Mouse (Mus musculus) forebrain, postnatal 0 days (tissue): ENCODE measurements at regions not wholly inside any gene's neighbourhood (a gene's known extent, or its start where the extent isn't known, plus 50 kb on each side); places are given as distances from the start of the nearest gene placed in this dataset.
A peak's percentile ranks its signal among the peaks of the same experiment; 100 is the strongest.

Experiments used
- ATAC-seq: fragments of 200-750 bp; cut with Nextera tagmentation; 2 replicates; pipeline ENCODE4 v1.8.0; 2017; ENCODE audit warnings: mild to moderate bottlenecking, moderate library complexity
- DNase-seq: peaks from one replicate; pipeline ENCODE4 v3.0.0-alpha.2; 2015
- H3K27ac ChIP-seq: fragments of 300-500 bp; sonication (generic); 2 replicates; pipeline ENCODE4 v1.5.1; 2014; ENCODE audit warnings: low read depth, mild to moderate bottlenecking, antibody characterized with exemption, low read length, moderate library complexity, mixed read lengths
- H3K27me3 ChIP-seq: fragments of 300-500 bp; sonication (generic); 2 replicates; pipeline ENCODE4 v1.6.1; 2014; ENCODE audit warnings: mild to moderate bottlenecking, low read length, mixed read lengths; ENCODE audit not compliant: insufficient read depth
- H3K36me3 ChIP-seq: fragments of 300-500 bp; sonication (generic); 2 replicates; pipeline ENCODE4 v1.6.1; 2014; ENCODE audit warnings: mild to moderate bottlenecking, moderate library complexity; ENCODE audit not compliant: insufficient read depth
- H3K4me1 ChIP-seq: fragments of 300-500 bp; sonication (generic); 2 replicates; pipeline ENCODE4 v1.6.1; 2014; ENCODE audit warnings: antibody characterized with exemption; ENCODE audit not compliant: insufficient read depth
- H3K4me2 ChIP-seq: fragments of 300-500 bp; sonication (generic); 2 replicates; pipeline ENCODE4 v1.6.1; 2014; ENCODE audit warnings: low read depth, mild to moderate bottlenecking, moderate library complexity
- H3K4me3 ChIP-seq: fragments of 300-500 bp; sonication (generic); 2 replicates; pipeline ENCODE4 v1.5.1; 2014; ENCODE audit warnings: low read depth, low read length, mixed read lengths
- H3K9ac ChIP-seq: fragments of 300-500 bp; sonication (generic); 2 replicates; pipeline ENCODE4 v1.6.1; 2014; ENCODE audit warnings: mild to moderate bottlenecking
- H3K9me3 ChIP-seq: fragments of 300-500 bp; sonication (generic); 2 replicates; pipeline ENCODE4 v1.6.1; 2016; ENCODE audit warnings: low read length
- CTCF ChIP-seq: sonication (generic); IDR thresholded peaks from 2 replicates; pipeline ENCODE4 v1.5.1; 2016; ENCODE audit warnings: antibody characterized with exemption, control low read depth, low read depth
- WGBS: fragments of 180-500 bp; shearing (Covaris S2); extraction: QIAGEN DNeasy Blood & Tissue Kit; methylation state at CpG from one replicate; pipeline ENCODE4 v1.1.7; 2014; 5-methylcytosine and 5-hydroxymethylcytosine counted together

DNA sequence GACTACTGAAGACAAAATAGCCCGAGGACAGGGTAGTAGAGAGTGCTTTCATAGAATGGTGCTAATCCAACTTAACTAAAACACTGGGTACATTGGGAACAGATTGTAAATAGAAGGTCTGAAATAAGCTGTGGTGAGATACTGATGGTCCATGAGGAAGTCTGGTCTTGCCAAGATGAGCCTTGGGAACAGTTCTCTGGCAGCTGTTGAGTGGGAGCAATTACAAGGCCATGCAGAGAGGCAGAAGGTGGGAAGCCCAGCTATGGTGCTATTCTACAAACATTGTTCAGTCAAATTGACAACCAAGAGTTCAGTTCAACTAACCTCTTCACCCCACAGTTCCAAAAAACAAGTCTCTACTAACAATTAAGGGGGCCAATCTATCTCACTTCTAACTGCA lies 92.5 kb upstream of the Tenm4 start:
- no peaks in the 10 kb centered on the region for H3K27me3 ChIP-seq
- H3K9ac ChIP-seq: no peak overlapping the region
- no peaks in the 10 kb centered on the region for H3K4me1 ChIP-seq
- H3K36me3 ChIP-seq: no peaks in the 10 kb centered on the region
- H3K27ac ChIP-seq: no peak overlapping the region
- no peak overlapping the region for H3K4me2 ChIP-seq
- 89% methylated on average over 1 of the region's 1 CpGs for WGBS
- ATAC-seq (no peak), DNase-seq (no peak)
- TF ChIP-seq CTCF: no peak
- no peaks in the 10 kb centered on the region for H3K9me3 ChIP-seq
- no peak overlapping the region for H3K4me3 ChIP-seq

DNA sequence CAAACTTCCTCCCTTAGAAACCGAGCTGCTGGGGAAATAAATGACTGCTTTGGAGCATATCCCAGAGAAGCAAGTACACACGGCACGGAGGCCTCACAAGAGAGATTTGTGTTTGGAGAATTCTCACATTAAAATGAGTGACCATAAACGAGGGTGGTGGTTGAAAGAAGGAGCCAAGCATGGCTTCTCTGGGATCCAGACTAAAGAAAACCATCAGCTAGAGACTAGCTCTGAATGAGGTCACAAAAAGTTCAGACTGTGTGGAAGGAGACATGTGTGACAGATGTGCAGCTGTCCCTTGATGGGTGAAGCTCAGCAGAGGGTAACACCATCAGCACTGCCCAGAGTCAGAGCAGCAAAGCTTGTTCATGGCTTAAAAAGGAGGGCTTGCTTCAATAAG lies 89.4 kb upstream of the Tenm4 start:
- Histone ChIP-seq H3K4me1 (no peaks in the 10 kb centered on the region), H3K9me3 (no peaks in the 10 kb centered on the region), H3K9ac (no peak overlapping the region), H3K4me3 (no peak overlapping the region), H3K4me2 (no peak overlapping the region), H3K27me3 (no peaks in the 10 kb centered on the region), H3K36me3 (no peaks in the 10 kb centered on the region), H3K27ac (no peak overlapping the region)
- ATAC-seq (no peak), DNase-seq (no peak)
- 45% methylated on average over 4 of the region's 4 CpGs for WGBS
- TF ChIP-seq CTCF: no peak

DNA sequence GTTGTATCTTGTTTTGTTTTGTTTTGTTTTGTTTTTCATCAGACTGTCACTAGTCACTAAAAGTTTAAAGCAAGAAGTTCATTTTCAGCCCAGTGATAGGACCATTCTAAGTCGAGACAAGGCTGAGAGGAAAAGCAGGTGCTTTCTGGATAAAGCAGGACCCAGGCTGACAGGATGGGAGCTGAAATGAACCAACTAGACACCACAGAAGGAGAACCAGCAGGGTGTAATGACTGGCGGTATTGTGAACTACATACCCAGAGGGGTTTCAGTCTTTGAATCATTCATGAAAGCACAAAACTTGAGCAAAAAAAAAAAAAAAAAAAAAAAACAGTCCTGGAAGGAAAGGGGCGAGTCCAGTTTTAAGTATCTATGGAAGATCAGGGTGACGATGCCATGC lies 75.9 kb upstream of the Tenm4 start:
- no peak overlapping the region for H3K9ac ChIP-seq
- H3K27me3 ChIP-seq: no peaks in the 10 kb centered on the region
- H3K4me2 ChIP-seq: no peak overlapping the region
- H3K4me1 ChIP-seq: 0 out of 2 replicates have a peak, but pooled peaks cover 5% of the 10 kb centered on the region
- no peak for TF ChIP-seq CTCF
- H3K27ac ChIP-seq: no peak overlapping the region
- ATAC-seq (peak; percentile 62), DNase-seq (no peak)
- no peak overlapping the region for H3K4me3 ChIP-seq
- H3K36me3 ChIP-seq: no peaks in the 10 kb centered on the region
- no peaks in the 10 kb centered on the region for H3K9me3 ChIP-seq
- 52% methylated on average over 4 of the region's 4 CpGs for WGBS

DNA sequence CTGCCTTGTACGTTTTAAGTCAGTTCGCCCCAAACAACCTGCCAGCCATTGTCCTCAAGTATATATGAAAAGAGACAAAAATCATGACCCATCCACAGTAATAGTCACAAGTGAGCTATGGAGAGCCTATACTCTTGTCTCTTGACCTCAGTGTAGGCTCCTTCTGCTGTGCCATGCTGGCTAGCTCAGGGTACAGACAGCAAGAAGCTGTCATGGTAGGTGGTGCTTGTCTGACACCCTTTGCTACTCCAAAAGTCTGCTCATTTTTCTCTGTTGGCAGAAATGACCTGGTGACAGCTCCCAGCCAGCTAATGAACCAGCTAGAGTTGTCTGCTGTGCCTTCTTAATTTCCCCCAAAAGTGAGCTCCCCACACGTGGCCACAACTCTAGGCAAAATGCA lies 75.3 kb upstream of the Tenm4 start:
- no peak for TF ChIP-seq CTCF
- H3K4me1 ChIP-seq: 0 out of 2 replicates have a peak, but pooled peaks cover 5% of the 10 kb centered on the region
- H3K9me3 ChIP-seq: no peaks in the 10 kb centered on the region
- no peak overlapping the region for H3K27ac ChIP-seq
- WGBS: 71% methylated on average over 3 of the region's 3 CpGs
- ATAC-seq (peak; percentile 65), DNase-seq (no peak)
- H3K36me3 ChIP-seq: no peaks in the 10 kb centered on the region
- H3K9ac ChIP-seq: no peak overlapping the region
- H3K27me3 ChIP-seq: no peaks in the 10 kb centered on the region
- H3K4me2 ChIP-seq: no peak overlapping the region
- no peak overlapping the region for H3K4me3 ChIP-seq

DNA sequence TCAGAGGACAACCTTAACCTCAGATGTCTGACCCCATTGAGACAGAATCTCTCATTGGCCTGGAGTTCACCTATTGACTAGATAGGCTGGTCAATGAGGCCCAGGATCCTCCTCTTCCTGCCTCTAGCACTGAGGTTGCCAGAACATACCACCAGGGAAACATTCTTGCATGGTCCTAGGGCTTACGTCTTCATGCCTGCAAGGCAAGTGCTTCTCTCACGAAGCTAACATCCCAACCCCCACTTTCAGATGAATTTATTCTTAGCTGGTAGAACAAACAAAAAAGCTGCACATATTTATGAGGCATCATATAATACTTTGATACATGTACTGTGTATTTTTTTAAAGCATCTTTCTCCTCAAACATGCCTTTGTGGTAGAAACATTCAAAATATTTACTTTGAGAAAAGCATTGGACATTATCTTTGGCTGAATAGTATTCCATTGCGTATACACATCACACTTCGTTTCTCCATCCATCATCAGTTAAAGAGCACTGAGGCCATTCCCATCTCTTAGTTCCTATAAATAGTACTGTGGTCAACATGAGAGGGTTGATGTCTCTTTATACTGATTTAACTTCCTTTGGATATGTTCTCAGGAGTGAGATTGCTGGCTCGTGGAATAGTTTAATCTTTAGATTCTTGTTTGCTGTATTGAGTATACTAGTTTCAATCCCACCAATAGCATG lies 72.2 kb upstream of the Tenm4 start:
- WGBS: 90% methylated on average over 5 of the region's 5 CpGs
- no peak overlapping the region for H3K4me3 ChIP-seq
- DNase-seq (no peak), ATAC-seq (no peak)
- no peaks in the 10 kb centered on the region for H3K9me3 ChIP-seq
- 0 out of 2 replicates have a peak, but pooled peaks cover 5% of the 10 kb centered on the region for H3K4me1 ChIP-seq
- no peaks in the 10 kb centered on the region for H3K27me3 ChIP-seq
- TF ChIP-seq CTCF: no peak
- H3K27ac ChIP-seq: no peak overlapping the region
- H3K36me3 ChIP-seq: no peaks in the 10 kb centered on the region
- no peak overlapping the region for H3K4me2 ChIP-seq
- no peak overlapping the region for H3K9ac ChIP-seq

DNA sequence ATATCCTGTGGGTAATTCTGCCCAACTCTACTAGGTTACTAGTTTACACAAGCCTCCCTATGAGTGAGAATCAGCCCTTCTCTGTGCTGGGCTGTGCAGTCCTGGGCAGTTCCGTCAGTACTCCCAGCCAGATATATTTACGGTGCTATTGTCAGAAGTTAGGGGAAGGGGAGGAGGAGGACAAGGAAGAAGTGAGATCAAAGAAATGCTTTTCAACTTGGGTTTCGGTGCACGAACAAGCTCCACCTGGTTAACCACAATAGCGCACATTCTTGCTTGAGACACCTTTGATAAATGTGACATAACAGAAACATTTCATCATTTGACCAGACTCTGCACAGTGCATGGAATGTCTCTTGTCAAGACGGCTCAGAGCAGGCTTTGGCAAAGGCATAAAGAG lies 68.3 kb upstream of the Tenm4 start:
- no peak for ATAC-seq
- H3K4me1 ChIP-seq: no peaks in the 10 kb centered on the region
- 80% methylated on average over 6 of the region's 6 CpGs for WGBS
- no peak overlapping the region for H3K27ac ChIP-seq
- no peak overlapping the region for H3K4me2 ChIP-seq
- H3K27me3 ChIP-seq: no peaks in the 10 kb centered on the region
- no peak for TF ChIP-seq CTCF
- no peaks in the 10 kb centered on the region for H3K9me3 ChIP-seq
- H3K9ac ChIP-seq: no peak overlapping the region
- DNase-seq: no peak
- H3K36me3 ChIP-seq: no peaks in the 10 kb centered on the region
- no peak overlapping the region for H3K4me3 ChIP-seq

DNA sequence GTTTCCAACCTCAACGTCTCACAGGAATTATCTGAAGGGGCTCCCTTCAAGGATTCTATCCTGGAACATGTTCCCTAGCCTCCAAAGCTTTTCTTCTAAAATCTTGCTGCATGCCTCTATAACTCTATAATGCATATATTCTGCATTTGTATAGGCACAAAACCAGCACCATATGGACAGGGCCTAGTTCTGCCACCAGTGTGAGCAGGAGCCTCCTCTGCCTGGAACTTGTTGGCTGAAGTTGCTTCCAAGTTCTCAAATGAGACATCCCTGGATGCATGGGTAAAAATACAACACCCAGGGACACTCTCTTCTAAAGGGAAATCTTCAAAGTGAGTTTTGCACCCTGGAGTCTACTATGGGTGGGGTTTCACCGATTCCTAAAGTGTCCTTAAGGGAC lies 62.3 kb upstream of the Tenm4 start:
- Histone ChIP-seq H3K4me1 (no peaks in the 10 kb centered on the region), H3K9me3 (no peaks in the 10 kb centered on the region), H3K4me2 (no peak overlapping the region), H3K27me3 (no peaks in the 10 kb centered on the region), H3K9ac (no peak overlapping the region), H3K4me3 (no peak overlapping the region), H3K27ac (no peak overlapping the region), H3K36me3 (no peaks in the 10 kb centered on the region)
- no peak for DNase-seq
- peak; percentile 34; the same call in 1 of the 2 replicates for ATAC-seq
- no peak for TF ChIP-seq CTCF
- WGBS: 68% methylated on average over 2 of the region's 2 CpGs
